Mouse (Mus musculus) cerebellum, adult (tissue): ENCODE measurements around the gene Zfp697.
A peak's percentile ranks its signal among the peaks of the same experiment; 100 is the strongest.
"Not testable (repeated sequence)": the region's sequence is repeated elsewhere in the genome, so short reads cannot be mapped to it uniquely, and the experiment has no call there.

Experiments
- ATAC-seq: cut with Nextera tagmentation; 2 replicates; pipeline ENCODE4 v1.9.2; 2017; ENCODE audit warnings: mild to moderate bottlenecking, moderate library complexity, mixed read lengths; ENCODE audit not compliant: insufficient number of reproducible peaks, low FRiP score, low TSS enrichment

The Zfp697 gene

DNA sequence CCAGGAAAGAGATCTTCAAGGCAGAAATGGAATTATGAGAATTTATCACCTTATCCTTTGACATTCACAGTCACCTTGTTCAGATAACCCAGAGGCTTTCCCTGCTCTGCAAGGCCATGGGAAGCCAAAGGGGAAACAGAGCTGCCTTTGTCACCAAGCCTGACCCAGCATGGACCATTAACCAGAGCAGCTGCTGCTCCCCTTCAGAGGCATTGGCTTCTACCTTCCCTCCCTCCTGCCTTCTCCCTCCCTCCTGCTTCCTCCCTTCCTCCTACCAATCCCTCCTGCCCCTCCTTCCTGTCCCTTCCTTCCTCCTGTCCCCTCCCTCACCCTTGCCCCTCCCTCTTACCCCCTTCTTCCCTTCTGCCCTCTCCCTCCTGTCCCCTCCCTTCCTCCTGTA, 111.9 kb downstream of the Zfp697 start:
- not testable (repeated sequence) for ATAC-seq

DNA sequence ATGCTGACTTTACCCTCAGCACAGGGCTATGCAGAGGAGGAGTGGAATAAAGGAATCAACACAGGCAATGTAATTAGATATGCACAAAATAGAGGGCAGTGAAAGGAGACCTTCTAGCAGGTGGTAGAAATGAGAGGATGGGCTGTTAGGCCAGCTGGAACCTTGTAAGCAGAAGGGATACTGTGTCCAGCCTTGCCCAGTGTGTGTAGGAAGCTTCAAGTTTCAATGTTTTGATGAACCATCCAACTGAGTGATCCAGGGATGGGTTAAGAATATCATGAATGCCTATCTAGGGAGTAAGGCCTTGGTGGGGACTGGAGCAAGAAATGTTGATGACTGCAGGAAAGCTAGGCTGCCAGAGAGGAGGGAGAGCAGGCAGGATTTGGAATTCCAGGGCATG, 112.8 kb downstream of the Zfp697 start:
- not testable (repeated sequence) for ATAC-seq

DNA sequence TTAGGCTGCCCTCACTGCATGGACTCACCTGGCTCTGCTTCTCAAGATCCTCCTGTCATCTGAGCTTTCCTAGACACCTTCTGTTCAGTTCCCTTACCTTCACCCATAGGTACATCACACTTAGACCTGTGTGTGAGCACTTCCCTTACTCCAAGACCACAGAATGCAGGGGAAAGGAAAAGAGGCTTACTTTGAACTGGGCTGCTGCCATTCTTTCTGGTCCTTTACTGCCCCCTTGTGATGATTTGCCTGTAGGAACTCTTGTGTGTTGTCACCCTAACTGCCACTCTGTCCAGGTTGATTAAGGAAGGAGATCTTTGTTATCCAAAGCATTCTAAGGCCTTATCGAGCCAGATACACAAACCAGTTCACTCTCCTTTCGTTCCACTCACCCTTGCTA, 114.5 kb downstream of the Zfp697 start:
- ATAC-seq: not testable (repeated sequence)

DNA sequence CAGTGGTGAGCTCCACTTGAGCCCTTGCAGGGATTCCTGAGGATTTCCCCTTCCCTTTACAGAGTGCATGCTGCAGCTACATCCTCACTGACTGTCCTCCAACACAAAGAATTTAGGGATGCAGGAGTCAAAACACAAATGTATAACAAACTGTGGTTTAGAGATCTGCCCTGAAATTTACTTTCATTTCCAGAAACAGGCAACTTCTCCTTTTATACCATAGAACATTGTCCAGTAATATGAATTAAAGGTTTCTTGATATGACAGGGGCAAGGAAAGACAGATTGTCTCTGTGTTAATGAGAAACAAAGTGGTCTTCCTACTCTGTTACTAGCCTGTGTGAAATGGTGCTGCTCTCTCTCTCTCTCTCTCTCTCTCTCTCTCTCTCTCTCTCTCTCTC, 115.1 kb downstream of the Zfp697 start:
- ATAC-seq: not testable (repeated sequence)

DNA sequence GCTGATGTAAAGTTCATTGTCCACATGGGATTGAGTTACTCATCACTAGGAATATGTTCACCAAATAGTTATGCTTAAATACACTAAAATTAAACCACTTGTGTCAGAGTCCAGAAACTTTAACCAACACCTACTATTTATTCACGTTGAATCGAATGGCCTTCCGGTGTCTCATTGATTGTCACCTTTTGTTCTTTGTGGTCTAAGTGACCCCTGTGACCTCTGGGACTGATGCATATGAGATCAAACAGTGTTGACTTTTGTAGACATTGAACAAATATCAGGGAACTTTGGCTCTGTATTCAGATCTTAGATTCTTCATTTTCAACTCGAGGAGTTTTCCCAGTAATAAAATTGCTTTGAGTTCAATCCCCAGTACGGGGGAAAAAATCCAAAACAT, 125.0 kb downstream of the Zfp697 start:
- not testable (repeated sequence) for ATAC-seq

DNA sequence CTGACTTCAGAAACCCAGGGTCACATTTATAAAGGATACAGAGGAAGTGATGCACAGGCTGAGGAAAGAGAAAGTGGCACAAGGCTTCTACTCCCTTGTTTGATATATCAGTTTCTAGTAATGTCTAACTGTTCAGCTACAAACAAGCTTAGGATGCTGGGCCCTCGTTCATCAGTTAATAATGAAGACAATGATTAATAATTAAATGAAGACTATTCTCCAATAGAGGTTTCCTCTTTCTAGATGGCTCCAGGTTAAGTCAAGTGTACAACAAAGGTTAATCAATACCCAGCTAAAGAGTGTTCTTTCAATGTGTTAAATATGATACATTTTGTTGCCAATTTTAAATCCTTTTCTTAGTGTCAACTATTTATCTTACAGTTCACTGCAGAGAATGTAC, 128.2 kb downstream of the Zfp697 start, which contains the start of gene Hsd3b4:
Hsd3b4 (minus strand) TSS at position 101 of the 400 bp plus-strand sequence.
- not testable (repeated sequence) for ATAC-seq

DNA sequence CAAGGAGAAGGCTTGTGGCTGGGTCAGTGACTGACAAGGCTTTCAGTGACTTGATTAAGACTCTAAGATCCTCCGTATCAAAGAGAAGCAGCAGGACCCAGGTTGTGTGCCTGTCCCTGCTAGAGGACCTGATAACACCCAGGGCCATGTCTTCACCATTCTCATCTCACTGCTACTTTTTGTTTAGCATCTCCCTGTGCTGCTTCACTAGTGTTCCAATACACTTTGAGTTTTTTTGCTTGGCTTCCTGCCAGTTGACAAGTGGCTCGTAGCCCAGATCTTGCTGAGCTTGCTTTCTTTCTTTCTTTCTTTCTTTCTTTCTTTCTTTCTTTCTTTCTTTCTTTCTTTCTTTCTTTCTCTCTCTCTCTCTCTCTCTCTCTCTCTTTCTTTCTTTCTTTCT, 140.5 kb downstream of the Zfp697 start:
- not testable (repeated sequence) for ATAC-seq

DNA sequence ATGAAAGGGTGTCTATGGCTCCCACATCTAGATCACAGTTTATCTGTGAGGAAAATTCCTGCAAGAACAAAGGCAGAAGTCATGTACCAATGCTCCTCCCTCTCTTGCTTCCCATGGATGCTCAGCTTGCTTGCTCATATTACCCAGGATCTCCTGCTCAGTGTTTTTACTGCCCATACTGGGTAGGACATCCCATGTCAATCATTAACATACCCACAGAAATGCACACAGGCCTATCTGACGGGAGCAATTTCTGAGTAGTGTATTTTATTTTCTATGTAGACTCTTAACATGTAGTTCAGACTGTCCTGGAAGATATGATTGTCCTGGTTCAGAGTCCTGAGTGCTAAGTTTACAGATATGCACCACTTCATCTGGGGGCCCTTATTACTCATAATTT, 142.3 kb downstream of the Zfp697 start:
- ATAC-seq: not testable (repeated sequence)

DNA sequence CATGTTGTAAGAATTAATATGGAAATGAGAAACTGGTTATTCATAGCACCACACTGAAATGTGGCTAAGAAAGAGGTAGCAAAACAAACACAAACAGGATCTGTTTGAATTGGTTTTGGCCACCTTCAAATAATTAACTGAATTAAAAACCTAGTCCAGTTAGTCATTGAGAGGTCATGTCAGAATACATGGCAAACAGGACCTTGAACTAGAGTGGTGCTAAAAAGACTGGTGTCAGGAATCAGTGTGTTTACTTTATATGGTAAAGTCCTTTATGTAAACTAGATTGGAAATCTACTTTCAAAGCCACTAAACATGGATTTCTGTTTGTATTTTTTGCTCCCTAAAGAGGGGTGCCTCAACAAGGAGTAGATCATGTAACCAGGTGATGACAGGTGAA, 142.7 kb downstream of the Zfp697 start:
- ATAC-seq: not testable (repeated sequence)

DNA sequence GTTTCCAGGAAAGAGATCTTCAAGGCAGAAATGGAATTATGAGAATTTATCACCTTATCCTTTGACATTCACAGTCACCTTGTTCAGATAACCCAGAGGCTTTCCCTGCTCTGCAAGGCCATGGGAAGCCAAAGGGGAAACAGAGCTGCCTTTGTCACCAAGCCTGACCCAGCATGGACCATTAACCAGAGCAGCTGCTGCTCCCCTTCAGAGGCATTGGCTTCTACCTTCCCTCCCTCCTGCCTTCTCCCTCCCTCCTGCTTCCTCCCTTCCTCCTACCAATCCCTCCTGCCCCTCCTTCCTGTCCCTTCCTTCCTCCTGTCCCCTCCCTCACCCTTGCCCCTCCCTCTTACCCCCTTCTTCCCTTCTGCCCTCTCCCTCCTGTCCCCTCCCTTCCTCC, 165.4 kb downstream of the Zfp697 start:
- not testable (repeated sequence) for ATAC-seq

DNA sequence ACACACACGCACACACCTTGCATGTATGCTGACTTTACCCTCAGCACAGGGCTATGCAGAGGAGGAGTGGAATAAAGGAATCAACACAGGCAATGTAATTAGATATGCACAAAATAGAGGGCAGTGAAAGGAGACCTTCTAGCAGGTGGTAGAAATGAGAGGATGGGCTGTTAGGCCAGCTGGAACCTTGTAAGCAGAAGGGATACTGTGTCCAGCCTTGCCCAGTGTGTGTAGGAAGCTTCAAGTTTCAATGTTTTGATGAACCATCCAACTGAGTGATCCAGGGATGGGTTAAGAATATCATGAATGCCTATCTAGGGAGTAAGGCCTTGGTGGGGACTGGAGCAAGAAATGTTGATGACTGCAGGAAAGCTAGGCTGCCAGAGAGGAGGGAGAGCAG, 166.2 kb downstream of the Zfp697 start:
- ATAC-seq: not testable (repeated sequence)

DNA sequence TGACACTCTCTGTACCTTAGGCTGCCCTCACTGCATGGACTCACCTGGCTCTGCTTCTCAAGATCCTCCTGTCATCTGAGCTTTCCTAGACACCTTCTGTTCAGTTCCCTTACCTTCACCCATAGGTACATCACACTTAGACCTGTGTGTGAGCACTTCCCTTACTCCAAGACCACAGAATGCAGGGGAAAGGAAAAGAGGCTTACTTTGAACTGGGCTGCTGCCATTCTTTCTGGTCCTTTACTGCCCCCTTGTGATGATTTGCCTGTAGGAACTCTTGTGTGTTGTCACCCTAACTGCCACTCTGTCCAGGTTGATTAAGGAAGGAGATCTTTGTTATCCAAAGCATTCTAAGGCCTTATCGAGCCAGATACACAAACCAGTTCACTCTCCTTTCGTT, 168.0 kb downstream of the Zfp697 start:
- ATAC-seq: peak; percentile 26; the same call in 1 of the 2 replicates

DNA sequence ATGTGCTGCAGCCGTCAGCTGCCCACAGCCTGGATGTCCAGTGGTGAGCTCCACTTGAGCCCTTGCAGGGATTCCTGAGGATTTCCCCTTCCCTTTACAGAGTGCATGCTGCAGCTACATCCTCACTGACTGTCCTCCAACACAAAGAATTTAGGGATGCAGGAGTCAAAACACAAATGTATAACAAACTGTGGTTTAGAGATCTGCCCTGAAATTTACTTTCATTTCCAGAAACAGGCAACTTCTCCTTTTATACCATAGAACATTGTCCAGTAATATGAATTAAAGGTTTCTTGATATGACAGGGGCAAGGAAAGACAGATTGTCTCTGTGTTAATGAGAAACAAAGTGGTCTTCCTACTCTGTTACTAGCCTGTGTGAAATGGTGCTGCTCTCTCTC, 168.6 kb downstream of the Zfp697 start:
- ATAC-seq: not testable (repeated sequence)

DNA sequence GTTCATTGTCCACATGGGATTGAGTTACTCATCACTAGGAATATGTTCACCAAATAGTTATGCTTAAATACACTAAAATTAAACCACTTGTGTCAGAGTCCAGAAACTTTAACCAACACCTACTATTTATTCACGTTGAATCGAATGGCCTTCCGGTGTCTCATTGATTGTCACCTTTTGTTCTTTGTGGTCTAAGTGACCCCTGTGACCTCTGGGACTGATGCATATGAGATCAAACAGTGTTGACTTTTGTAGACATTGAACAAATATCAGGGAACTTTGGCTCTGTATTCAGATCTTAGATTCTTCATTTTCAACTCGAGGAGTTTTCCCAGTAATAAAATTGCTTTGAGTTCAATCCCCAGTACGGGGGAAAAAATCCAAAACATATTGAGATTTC, 178.4 kb downstream of the Zfp697 start:
- ATAC-seq: not testable (repeated sequence)

DNA sequence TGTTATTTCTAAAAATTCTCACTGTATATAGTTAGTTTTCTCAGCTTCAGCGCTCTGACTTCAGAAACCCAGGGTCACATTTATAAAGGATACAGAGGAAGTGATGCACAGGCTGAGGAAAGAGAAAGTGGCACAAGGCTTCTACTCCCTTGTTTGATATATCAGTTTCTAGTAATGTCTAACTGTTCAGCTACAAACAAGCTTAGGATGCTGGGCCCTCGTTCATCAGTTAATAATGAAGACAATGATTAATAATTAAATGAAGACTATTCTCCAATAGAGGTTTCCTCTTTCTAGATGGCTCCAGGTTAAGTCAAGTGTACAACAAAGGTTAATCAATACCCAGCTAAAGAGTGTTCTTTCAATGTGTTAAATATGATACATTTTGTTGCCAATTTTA, 181.6 kb downstream of the Zfp697 start:
- not testable (repeated sequence) for ATAC-seq

DNA sequence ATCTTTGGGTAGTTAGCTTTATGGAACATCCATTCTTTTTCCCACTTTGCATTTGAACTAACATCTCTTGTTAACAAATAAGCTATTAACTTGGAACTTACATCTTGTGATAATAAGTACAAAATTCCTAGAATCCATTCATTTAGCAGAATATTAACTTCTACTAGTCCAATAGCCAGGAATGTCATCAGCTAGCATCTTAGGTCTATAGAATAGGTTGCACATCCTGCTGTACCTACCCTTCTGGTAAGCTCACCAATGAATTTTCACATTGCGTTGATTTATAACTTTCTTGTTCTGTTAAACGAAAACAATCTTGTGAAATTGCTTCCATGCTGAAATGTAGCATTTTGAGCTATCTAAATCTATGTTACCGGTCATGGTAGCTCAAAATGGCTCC, 182.6 kb downstream of the Zfp697 start:
- not testable (repeated sequence) for ATAC-seq

DNA sequence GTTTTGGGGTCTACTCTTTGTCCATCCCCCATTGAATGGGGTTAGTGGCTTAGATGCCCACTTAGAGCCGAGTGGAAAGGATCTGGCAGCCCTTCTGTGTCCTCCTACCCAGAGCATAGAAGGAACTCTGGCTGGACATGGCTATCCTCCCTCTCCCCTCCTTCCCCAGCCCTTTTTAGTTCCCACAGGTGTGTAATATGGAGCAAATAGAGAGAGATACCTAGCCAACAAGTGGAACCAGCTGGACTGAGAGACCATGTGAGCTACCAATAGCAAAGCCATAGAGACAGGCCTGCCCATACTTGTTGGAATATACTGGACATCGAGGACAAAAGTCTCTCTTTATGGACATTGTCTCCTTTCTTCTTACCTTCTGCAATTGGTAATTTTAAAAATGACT, 185.5 kb downstream of the Zfp697 start:
- not testable (repeated sequence) for ATAC-seq

DNA sequence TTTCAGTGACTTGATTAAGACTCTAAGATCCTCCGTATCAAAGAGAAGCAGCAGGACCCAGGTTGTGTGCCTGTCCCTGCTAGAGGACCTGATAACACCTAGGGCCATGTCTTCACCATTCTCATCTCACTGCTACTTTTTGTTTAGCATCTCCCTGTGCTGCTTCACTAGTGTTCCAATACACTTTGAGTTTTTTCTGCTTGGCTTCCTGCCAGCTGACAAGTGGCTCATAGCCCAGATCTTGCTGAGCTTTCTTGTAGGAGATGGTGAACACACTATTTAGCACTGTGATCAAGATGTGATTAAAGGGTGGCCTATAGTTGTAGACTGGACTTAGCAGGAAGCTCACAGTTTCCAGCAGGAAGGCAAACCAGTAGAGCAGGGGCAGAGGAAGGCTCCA, 198.8 kb downstream of the Zfp697 start:
- not testable (repeated sequence) for ATAC-seq

DNA sequence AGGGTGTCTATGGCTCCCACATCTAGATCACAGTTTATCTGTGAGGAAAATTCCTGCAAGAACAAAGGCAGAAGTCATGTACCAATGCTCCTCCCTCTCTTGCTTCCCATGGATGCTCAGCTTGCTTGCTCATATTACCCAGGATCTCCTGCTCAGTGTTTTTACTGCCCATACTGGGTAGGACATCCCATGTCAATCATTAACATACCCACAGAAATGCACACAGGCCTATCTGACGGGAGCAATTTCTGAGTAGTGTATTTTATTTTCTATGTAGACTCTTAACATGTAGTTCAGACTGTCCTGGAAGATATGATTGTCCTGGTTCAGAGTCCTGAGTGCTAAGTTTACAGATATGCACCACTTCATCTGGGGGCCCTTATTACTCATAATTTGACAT, 199.9 kb downstream of the Zfp697 start:
- not testable (repeated sequence) for ATAC-seq

DNA sequence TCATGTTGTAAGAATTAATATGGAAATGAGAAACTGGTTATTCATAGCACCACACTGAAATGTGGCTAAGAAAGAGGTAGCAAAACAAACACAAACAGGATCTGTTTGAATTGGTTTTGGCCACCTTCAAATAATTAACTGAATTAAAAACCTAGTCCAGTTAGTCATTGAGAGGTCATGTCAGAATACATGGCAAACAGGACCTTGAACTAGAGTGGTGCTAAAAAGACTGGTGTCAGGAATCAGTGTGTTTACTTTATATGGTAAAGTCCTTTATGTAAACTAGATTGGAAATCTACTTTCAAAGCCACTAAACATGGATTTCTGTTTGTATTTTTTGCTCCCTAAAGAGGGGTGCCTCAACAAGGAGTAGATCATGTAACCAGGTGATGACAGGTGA, 200.4 kb downstream of the Zfp697 start:
- ATAC-seq: not testable (repeated sequence)

DNA sequence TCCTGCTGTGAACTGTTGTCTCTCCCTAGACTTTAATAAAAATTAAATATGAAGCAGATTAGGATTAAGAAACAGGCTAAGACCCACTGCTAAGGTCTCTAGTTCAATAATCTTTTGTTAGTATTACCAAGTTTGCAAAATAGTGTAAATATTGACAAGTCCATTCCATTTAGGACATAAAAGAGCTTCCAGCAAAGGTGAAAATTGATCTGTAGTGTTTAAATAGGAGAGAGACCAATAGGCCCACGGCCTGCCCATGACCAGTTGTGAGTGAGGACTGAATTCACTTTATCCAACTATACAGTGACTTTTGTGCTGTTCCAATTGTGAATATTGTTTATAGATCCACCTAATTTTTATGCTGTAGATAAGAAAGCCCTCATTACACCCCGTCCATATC, 205.5 kb downstream of the Zfp697 start:
- no peak for ATAC-seq

DNA sequence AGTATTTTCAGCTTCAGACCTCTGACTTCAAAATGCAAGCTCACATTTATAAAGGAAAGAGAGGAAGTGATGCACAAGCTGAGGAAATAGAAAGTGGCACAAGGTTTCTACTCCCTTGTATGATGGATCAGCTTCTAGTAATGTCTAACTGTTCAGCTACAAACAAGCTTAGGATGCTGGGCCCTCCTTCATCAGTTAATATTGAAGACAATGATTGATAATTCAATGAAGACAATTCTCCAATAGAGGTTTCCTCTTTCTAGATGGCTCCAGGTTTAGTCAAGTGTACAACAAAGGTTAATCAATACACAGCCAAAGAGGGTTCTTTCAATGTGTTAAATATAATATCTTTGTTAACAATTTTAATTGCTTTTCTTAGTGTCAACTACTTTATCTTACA, 206.4 kb downstream of the Zfp697 start, which contains the start of gene Gm10681:
Gm10681 (minus strand) TSS at position 101 of the 400 bp plus-strand sequence.
- no peak for ATAC-seq

DNA sequence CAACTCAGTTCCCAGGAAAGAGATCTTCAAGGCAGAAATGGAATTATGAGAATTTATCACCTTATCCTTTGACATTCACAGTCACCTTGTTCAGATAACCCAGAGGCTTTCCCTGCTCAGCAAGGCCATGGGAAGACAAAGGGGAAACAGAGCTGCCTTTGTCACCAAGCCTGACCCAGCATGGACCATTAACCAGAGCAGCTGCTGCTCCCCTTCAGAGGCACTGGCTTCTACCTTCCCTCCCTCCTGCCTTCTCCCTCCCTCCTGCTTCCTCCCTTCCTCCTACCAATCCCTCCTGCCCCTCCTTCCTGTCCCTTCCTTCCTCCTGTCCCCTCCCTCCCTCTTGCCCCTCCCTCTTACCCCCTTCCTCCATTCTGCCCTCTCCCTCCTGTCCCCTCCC, 231.3 kb downstream of the Zfp697 start:
- ATAC-seq: not testable (repeated sequence)
